Mouse (Mus musculus) ES-Bruce4 (cell line): ENCODE data around the gene Lyrm4.

Source experiments
- CTCF ChIP-seq: IDR thresholded peaks from one replicate; pipeline ENCODE4 v1.8.1; 2011; ENCODE audit warnings: low read depth, low read length
- EP300 ChIP-seq: IDR thresholded peaks from 2 replicates; pipeline ENCODE4 v1.6.1; 2011; ENCODE audit warnings: low read depth, low read length; ENCODE audit not compliant: insufficient read depth
- POLR2A ChIP-seq: IDR thresholded peaks from one replicate; pipeline ENCODE4 v1.8.1; 2011; ENCODE audit warnings: low read length; ENCODE audit not compliant: insufficient read depth

DNA sequence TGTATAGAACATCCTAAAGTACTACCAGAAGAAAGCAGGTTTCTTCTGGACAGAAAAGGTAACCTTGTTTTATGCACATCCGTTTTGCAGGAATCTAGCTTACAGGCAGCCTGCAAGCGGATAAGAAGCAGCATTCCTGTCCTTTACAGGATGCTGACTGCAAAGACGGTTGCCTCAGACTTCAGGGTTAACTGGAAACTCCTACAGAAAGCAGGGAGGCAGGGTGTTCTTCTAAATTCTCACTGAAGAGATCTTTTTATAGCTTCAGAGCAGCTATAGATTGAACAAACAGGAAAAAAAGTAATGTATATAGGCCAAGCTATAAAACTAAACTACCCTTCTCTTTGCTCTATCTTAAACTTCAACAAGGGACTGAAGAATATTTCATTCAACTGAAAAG, 32.6 kb downstream of the Lyrm4 start:
- TF ChIP-seq CTCF, result no peak
- no peak for TF ChIP-seq POLR2A
- TF ChIP-seq EP300, result no peak
